Mouse (Mus musculus) urinary bladder, postnatal 25 days (tissue): ENCODE measurements around the gene Themis2.
A peak's percentile ranks its signal among the peaks of the same experiment; 100 is the strongest.
"Not testable (repeated sequence)": the region's sequence is repeated elsewhere in the genome, so short reads cannot be mapped to it uniquely, and the experiment has no call there.

Experiments
- DNase-seq: peaks from one replicate; pipeline ENCODE4 v3.0.0; 2022; ENCODE audit warnings: low spot score

Gene Themis2

DNA sequence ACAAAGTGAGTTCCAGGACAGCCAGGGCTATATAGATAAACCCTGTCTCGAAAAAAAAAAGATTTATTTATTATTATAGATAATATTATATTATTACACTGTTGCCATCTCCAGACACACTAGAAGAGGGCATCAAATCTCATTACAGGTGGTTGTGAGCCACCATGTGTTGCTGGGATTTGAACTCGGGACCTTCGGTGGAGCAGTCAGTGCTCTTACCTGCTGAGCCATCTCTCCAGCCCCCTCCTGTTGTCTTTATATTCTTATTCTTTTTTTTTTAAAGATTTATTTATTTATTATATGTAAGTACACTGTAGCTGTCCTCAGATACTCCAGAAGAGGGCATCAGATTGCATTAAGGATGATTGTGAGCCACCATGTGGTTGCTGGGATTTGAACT is 2.5 kb upstream of the Themis2 start:
- DNase-seq, result not testable (repeated sequence)

DNA sequence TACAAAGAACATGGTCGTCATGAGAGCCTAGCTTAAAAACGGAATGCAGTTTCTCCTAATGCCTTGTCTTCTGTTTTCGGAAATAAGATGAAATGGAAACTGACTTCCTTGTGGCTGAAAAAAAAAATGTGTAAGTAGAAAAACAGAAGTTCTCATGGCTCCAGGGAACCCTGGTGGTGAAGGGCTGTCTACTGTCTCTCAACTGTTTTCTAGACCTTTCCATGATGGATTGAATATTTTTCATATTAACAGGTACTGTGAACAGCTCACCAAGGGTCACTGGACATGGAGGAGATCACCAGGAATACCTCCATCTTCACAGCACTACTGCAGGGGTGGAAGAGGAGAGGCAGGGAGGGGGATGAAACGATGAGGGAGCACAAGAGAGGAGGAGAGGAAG is 1.8 kb upstream of the Themis2 start:
- no peak for DNase-seq

DNA sequence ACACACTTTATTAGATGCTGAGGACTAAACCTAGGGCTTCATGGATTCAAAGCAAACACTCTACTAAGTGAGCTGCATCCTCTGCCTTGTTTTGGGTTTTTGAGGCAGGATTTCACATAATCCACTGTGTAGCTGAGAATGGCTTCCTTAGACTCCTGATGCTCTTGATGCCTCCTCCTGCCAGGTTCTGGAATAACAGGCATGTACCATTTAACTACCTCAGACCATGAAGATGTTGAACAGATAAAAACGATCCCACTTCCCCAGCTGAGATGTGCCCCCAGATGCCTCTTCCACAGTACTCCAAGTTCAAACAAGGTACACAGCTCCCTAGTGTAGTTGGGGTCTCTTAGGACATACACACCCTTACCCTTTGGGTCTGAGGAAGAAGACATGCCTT is 1.3 kb upstream of the Themis2 start:
- DNase-seq, result no peak

DNA sequence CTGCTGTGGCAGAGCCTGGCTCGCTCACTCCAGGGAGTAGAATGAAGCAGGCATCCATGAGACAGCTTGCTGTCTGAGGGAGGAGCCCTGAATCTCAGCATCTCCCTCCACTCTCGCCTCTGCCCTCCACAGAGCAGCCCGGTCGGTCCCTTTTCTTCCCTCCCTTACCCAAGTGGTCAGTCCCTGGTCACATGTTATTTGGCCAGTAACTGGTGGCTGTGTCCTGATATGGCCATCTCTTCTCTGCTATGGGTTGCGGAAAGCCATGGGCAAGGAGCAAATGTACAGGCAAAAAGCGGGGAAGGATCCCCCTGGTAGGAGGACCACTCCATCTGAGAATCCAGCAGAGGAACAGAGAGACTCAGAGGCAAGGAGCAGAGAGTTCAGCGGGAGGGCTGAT is 1.0 kb downstream of the Themis2 start:
- no peak for DNase-seq

DNA sequence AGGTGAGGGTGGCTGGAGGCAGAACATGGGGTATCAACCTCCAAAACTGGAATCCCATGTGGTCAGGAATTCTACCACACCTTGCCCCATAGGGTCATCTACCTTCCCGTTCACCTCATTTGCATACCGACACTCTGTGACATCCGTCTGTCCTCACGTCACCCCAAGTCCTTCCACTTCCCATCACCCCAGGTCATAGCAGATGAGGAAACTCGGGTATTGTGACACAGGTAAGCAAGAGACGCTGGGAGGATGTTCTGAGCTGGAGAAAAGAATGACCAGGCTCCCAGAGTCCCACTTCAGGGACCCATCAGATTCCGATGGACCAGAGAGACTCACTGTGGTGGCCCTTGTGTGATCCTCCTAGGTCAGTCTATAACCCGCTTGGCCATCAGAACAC is 1.4 kb downstream of the Themis2 start:
- no peak for DNase-seq

DNA sequence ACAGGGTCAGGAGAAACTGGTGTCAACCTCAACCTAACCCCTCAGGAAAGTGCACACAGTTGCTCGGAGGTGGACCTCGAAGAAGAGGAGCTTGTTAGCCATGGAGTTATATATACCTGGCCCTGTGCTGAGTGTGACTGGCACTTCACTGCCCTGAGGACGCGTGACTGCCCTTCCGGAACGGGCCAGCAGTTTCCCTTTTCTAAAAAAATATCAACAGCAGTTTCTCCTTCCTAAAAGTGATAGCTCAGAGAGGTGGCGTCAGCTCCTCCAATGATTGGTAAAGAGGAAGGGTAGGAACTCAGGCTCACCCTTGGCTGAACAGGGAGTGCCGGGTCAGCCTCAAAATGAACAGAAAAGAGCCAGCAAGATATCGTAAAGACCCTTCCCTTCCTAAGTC is 2.2 kb downstream of the Themis2 start:
- DNase-seq, result no peak

DNA sequence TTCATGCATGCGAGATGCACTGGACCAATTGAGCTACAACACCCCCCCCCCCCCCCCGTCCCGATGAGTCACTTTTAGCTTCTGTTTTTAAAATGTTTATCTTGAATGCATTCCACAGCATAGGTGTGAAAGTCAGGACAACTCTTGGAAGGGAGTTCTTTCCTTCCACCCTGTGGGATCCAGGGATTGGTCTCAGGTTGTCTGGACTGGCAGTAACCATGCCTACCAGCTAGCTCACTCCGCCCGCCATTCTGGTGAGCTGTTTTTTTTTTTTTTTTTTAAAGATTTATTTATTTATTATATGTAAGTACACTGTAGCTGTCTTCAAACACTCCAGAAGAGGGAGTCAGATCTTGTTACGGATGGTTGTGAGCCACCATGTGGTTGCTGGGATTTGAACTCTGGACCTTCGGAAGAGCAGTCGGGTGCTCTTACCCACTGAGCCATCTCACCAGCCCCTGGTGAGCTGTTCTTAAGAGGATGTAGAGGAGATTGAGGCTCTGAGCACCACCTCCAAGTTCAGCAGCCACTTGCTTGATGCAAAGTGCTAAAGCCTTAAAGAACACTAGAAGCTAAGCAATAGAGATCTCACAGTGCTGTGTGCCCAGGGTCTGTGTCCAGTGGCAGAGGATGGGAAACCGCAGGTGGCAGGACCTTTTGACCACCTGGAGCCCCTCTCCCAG is 2.7 kb downstream of the Themis2 start:
- not testable (repeated sequence) for DNase-seq

DNA sequence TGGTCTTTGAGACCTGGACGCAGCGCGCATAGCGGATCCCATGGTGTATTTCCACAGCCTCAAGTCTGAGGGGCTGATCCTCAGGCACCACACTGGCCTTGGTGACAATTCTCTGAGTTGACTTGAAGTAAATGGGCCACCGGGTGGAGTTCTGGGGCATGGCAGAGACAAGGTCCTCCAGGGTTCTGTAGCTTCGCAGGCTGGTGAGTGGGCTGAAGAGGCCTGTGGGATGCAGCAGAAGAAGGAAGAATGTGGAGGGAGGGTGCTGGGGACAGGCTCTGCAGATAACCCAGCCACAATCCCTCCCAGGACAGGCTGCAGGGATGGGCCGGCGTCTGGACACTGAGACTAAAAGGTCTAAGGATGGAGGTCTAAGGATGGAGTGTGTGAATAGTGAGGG is 6.5 kb downstream of the Themis2 start:
- DNase-seq, result no peak

DNA sequence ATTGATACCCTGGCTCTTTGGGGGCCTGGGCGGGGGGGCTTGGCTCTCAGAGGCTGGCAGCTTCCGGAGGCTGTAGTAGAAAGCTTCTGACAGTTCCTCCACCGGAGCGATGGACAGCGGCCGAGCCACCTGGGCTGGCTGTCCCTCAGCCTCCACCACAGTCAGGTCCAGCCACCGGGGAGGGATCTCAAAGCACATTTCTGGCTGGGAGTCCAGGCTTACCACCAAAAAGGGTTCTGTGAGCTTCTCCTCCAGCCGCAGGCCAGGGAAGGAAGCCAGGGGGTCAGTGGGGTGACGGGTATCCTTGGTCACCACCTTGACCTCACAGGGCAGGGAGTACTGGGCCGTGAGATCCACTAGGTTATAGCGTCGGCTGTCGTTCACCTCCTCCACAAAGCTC is 11.0 kb downstream of the Themis2 start:
- DNase-seq, result no peak

DNA sequence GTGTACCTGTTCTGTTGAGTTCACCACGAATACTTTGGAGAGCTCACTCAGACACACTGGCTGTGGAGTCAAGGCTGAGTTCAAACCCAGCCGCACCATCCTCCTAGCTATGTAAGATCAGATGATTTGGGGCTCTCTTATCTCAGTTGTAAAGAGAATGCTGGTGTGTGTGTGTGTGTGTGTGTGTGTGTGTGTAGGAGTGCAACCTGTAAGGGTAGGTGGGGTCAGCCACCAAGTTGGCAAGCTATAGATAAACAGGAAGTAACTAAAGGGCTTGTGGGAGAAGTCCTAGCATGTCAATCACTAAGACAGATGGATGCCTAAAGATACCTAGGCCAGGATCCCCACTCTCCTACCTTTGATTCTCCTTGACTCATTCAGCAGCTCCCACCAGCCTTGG is 12.5 kb downstream of the Themis2 start:
- DNase-seq, result no peak

DNA sequence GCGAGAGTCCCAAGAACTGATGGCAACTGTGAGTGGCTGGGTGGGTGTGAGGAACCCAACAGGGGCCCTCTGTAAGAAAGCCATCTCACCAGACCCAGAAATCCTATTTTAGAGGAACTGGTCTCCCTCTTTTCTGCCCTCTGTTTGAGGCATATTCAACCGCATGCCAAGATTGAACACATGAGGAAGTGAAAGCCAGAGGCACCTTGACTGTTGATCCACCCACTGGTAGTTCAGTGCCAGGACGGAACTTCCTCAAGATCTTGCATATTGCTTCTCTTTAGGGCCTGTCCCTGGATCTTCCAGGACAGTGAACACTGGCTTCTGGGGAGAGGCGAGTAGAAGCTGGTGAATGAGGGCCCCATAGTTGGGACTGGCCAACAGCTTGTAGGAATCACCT is 15.9 kb downstream of the Themis2 start:
- DNase-seq, result no peak

DNA sequence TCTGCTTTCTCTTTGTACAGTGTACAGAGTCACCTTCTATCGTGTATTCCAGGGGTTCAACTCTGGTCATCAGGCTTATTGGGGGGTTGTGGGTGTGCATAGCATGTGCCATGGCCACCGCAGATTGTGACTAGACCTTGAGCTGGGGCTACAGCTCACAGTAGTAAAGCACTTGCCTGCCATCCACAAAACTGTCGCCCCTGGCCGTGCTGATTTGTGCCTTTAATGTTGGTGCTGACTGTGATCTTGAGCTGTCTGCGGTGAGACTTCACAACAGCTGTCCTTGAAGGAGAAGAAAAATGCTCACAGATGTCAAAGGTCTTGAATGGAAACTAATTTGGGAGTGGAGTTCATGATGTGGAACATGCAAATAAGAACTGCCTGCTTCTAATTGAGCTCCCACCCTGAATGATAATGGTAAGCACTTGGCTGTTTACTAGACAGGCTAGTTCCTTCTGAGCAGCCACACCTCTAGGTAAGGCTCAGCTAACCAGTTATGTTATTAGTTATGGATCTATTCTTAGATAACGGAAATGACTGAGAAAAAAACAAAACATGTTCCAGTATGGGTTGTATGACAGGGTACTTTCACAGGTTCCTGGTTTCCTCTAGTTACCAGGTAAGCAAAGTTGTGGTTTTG is 17.5 kb downstream of the Themis2 start:
- no peak for DNase-seq

DNA sequence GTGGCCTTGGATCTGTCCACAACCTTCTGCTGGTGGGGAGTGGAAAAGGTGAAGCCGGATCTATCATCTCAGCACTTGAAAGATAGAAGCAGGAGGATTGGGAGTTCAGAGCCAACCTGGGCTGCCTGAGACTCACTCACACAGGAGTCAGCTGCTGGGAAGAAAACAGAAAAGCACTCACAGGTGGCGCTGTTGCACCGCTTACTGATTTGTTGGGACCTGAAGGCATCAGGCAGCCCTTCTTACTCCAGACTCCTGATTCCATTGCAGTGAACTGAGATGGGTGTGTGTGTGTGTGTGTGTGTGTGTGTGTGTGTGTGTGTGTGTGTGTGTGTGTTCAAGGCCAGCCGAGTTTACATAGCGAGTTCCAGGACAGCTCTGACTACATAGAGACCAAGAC is 19.4 kb downstream of the Themis2 start:
- peak; percentile 44 for DNase-seq

DNA sequence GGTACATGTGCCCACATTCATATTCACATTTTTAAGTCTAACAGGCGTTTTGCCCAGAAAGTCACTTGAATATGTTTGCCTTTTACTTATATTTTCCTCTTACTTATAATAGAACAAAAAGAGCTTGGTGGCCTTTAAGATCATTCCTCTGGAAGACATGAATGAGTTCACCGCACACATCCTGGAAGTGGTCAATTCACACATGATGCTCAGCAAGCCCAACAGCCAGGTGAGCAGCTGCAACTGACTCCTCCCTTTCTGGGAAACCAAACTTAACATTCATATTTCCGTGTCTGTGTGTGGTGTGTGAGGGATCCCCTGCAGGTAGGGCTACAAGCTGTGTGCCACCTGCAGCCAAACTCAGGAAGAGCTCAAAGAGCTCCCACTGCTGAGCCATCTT is 21.3 kb downstream of the Themis2 start:
- no peak for DNase-seq

DNA sequence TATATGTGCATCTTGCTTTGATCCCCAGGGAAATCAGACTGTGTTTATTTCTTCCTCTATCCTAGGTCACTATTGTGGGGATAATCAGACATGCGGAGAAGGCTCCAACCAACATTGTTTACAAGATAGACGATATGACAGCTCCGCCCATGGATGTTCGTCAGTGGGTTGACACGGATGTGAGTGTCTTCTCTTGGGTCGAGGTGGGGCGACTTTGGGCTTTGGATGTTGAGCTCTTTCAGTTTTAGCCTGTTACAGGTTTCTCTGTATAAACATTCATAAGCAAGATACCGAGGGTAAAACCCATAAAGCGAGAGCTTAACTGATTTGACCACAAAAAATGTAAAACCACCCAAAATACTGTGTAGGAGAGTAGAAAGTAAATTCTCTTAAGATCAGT is 24.4 kb downstream of the Themis2 start:
- DNase-seq, result no peak

DNA sequence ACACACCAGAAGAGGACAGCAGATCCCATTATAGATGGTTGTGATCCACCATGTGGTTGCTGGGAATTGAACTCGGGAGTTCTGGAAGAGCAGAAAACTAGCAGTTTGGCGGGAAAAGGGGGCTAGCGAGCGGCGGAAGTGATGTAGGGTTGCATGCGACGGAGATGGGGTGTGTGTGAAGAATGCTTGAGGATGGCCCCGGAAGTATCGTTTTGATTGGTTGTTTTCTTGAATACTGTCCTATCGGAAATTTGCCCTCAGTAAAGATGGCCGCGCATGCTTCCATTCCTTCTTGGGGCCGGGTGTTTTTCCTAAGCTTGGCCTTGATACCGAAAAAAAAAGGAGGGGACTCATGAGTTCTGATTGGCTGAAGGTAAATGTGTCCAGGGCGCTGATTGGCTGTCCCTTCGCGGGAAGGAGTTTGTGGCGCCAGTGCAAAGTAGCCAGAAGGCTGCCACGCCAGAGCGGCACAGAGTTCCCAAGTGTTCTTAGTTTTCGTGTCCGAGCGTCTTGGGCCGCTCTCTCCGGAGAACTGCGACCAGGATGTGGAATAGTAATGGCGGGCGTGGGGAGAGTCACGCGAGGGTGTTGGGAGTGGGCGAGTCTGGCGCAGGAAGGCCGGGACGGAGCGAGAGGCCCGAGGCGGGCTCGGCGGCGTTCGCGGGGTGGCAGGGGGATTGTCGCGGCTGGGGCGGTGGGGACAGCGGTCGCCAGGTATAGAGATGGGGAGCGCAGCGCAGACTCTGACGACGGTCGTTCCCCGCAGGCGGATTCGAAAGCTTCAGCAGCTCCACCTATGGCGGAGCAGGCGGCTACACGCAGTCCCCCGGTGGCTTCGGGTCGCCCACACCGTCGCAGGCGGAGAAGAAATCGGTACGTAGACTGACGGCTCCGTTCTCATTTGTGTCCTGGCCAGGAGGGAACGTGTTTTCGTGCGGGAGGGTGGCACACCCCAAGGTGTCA is 28.0 kb downstream of the Themis2 start, which contains the start of gene Rpa2:
Gene Rpa2, plus strand, starts transcription at position 419 of the 963 bp plus-strand sequence.
- peak; percentile 94 for DNase-seq

DNA sequence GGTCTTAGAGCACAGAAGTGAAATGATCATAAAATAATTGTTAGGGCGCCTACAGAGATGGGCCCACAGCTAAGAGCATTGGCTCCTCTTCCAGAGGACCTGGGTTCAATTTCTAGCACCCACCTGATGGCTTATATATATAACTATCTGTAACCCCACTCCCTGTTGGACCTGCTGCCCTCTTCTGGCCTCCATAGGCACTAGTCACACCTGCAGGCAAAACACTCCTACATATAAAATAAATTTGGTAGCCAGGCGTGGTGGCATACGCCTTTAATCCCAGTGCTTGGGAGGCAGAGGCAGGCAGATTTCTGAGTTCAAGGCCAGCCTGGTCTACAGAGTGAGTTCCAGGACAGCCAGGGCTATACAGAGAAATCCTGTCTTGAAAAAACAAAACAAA is 33.1 kb downstream of the Themis2 start:
- not testable (repeated sequence) for DNase-seq

DNA sequence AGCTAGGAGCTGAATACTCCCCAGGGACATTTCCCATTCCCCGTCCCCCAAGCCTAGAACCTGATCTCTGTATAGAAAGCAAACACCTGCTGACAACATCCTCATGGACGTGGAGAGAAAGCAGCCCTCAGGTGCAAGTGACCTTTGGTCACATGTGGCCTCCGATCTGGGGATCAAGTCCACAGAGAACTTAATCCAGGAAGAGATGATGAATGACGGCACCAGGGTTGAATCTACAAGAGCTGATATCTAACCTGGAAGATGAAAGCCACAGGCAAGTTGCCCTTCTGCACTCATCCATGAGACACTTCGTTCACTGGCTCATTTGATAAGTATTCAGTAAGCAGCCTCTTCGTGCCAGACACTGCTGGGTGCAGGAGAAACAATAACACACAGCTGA is 33.6 kb downstream of the Themis2 start:
- DNase-seq, result no peak

DNA sequence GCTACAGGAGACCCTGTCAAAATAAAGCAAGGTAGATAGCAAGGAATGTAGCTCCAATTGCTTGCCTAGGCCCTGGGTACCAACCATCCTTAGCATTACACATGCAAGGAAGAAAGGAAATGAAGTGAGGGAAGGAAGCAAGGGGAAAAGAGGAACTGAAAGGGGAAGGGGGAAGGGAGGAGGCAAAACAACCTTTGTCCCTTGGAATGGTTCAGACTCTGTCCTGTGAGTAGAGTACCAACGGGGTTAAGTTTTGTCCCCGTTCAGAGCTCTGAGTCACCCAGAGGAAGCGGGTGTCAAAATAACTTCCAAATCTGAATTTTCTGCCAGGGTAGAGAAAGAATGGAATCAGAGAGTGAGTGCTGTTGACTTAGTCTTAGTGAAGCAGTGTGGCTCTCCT is 35.9 kb downstream of the Themis2 start:
- DNase-seq, result no peak

DNA sequence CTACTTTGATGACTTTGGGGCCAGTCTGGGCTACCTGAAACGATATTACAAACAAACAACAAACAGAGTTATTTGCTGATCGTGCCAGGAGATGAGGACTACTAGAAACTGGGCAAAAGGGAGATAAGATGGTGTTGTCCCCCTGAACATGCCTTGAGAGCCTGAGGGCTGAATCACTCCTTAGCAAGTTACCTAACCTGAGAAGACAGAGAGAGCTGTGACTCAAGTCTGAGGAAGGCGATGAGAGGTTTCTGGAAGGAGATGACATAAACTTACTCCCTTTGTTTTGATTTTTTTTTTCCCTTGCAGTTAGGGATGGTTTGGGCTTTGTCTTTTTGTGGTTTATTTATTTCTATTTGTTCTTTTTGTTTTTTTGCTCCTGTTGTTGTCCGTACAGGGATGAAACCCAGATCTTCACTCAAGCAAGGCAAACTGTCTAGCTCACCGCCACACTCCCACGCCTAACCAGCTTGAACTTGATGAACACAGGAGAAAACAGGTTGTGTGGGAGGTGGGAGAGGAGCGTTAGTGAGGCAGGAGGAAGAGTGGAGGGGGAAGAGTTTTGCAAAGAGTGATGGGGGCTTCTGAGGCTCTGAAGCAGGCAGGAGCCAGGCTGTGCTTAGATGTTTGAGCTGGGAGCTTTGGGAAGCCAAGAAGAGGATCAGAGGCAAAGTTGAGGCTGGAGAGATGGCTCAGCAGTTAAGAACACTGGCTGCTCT is 38.4 kb downstream of the Themis2 start:
- no peak for DNase-seq

DNA sequence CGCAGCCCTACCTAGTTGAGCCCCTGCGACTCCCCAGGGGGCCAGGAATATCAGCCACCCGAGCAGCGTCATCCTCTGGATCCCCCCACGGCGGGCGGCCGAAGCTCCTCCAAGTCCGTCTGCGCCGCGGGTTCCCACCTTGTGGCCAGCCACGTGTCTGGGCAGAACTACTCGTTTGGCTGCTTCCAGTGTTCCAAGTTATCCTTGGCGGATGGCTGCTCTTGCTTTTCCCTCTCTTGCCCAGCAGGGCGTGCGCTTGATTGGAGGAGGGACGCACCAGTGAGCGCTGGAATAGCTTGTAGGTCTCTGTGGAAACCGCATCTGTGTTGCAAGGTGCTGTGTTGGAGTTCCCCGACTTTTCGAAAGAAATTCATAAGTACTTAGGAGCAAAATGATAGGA is 39.2 kb downstream of the Themis2 start, which contains the start of gene Smpdl3b:
Gene Smpdl3b, minus strand, starts transcription at position 279 of the 400 bp plus-strand sequence.
- peak; percentile 63 for DNase-seq

DNA sequence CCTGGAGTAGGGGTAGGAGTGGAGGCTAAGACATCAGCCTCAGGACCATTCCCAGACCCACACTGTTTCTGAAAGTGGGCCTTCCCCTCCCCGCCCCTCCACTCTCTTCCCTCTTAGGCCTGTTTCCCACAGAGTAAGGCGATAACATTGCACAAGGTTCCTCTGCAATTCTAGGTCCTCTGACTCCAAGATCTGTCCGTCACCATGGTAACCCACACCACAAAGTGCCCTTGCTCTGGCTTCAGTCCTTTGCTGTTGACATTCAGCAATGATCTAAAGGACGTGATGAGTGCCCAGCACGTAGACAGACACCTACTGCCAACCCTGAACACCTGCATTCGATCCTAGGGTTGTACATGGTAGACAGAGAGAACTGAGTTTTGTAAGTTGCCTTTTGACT is 43.2 kb downstream of the Themis2 start:
- no peak for DNase-seq
